Mouse (Mus musculus) hindbrain, embryonic 13.5 days (tissue): ENCODE results near the gene Rhag. TPM values are rescaled to one million over a fixed set of nuclear protein-coding genes. Genes with fewer than 3 reads are reported as not detected.

ENCODE experiments used
- ATAC-seq: fragments of 200-750 bp; cut with Nextera tagmentation; 2 replicates; pipeline ENCODE4 v1.8.0; 2017; ENCODE audit warnings: moderate TSS enrichment; ENCODE audit not compliant: low FRiP score
- H3K27ac ChIP-seq: fragments of 300-500 bp; sonication (generic); 2 replicates; pipeline ENCODE4 v1.5.1; 2015; ENCODE audit warnings: inconsistent platforms, mild to moderate bottlenecking, moderate library complexity
- H3K27me3 ChIP-seq: fragments of 300-500 bp; sonication (generic); 2 replicates; pipeline ENCODE4 v1.6.1; 2015; ENCODE audit warnings: mild to moderate bottlenecking, inconsistent platforms
- H3K36me3 ChIP-seq: fragments of 300-500 bp; sonication (generic); 2 replicates; pipeline ENCODE4 v1.6.1; 2015; ENCODE audit warnings: mild to moderate bottlenecking, inconsistent platforms
- H3K4me1 ChIP-seq: fragments of 300-500 bp; sonication (generic); replicated peaks from 2 replicates; pipeline ENCODE4 v1.6.1; 2015; ENCODE audit warnings: inconsistent platforms
- H3K4me2 ChIP-seq: fragments of 300-500 bp; sonication (generic); 2 replicates; pipeline ENCODE4 v1.6.1; 2015; ENCODE audit warnings: inconsistent platforms, mild to moderate bottlenecking, moderate library complexity
- H3K4me3 ChIP-seq: fragments of 300-500 bp; sonication (generic); 2 replicates; pipeline ENCODE4 v1.5.1; 2015; ENCODE audit warnings: mild to moderate bottlenecking, inconsistent platforms
- H3K9ac ChIP-seq: fragments of 300-500 bp; sonication (generic); 2 replicates; pipeline ENCODE4 v1.6.1; 2015; ENCODE audit warnings: mild to moderate bottlenecking, inconsistent platforms
- H3K9me3 ChIP-seq: fragments of 300-500 bp; sonication (generic); 2 replicates; pipeline ENCODE4 v1.6.1; 2016; ENCODE audit warnings: inconsistent platforms
- WGBS: fragments of 180-500 bp; shearing (Covaris S2); methylation state at CpG from one replicate; pipeline ENCODE4 v1.1.7; 2015; 5-methylcytosine and 5-hydroxymethylcytosine counted together
- polyA plus RNA-seq: library from polyadenylated mRNA; unstranded; fragments of >200 nt; fragmentation: Nextera tagmentation; extraction: Ambion mirVana; gene quantifications from 2 replicates; pipeline ENCODE4 v1.2.1, GENCODE M21; 2015

Rhag gene
- polyA plus RNA-seq, 1 experiment from 2014 or later = 0.27 TPM

GRCm38 (mm10) chr17:40821477-40821876 lies 10.6 kb downstream of the Rhag start:
- H3K27me3 ChIP-seq = no peaks in the 10 kb centered on the region
- H3K9me3 ChIP-seq = no peaks in the 10 kb centered on the region
- H3K4me3 ChIP-seq = no peak overlapping the region
- 85% methylated on average over 9 of the region's 9 CpGs for WGBS
- no peaks in the 10 kb centered on the region for H3K36me3 ChIP-seq
- no peaks in the 10 kb centered on the region for H3K4me1 ChIP-seq
- H3K9ac ChIP-seq = no peak overlapping the region
- no peak for ATAC-seq
- no peak overlapping the region for H3K27ac ChIP-seq
- no peak overlapping the region for H3K4me2 ChIP-seq

DNA sequence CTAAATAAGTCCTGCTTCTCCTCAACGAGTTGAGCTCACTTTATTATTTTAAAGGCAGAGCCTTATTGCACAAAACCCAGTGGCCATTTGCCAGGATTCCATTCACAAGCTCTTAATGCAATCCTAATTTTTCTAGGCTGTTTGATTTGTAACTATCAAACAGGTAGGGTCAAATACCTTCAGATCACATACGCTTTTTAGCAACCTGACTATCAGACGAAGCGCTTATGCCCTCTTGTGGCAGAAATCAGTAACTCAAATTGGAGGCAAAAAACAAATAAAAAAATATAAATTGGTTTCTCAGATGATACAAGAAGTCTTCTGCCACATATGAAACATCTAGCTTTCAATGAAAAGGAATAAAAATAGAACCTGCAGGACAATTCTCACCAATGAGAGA lies 12.9 kb downstream of the Rhag start:
- 30% methylated on average over 4 of the region's 4 CpGs for WGBS
- Histone ChIP-seq H3K36me3 (no peaks in the 10 kb centered on the region), H3K27ac (no peak overlapping the region), H3K9me3 (no peaks in the 10 kb centered on the region), H3K4me3 (no peak overlapping the region), H3K27me3 (no peaks in the 10 kb centered on the region), H3K9ac (no peak overlapping the region), H3K4me1 (no peaks in the 10 kb centered on the region), H3K4me2 (no peak overlapping the region)
- no peak for ATAC-seq

DNA sequence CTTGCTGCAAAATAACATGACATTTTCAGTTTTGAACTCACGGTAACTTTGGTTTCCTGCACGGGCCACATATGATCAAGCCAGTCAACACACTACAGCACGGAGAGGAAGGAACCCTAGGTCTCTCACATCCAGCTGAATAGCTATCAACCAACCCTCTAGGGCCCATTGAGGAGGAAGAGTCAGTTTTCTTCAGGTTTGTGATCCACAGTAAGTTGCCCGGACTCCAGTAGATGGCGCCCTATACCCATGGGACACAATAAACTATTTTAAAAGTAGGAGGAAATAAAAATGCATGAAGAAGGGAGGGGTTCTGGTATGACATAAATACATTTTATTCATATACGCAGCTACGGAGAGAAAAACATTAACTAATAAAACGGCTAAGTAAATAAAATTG lies 13.6 kb downstream of the Rhag start:
- Histone ChIP-seq H3K4me1 (no peaks in the 10 kb centered on the region), H3K27ac (no peak overlapping the region), H3K9ac (no peak overlapping the region), H3K36me3 (no peaks in the 10 kb centered on the region), H3K9me3 (no peaks in the 10 kb centered on the region), H3K4me2 (no peak overlapping the region), H3K4me3 (no peak overlapping the region), H3K27me3 (no peaks in the 10 kb centered on the region)
- no peak for ATAC-seq
- WGBS = 55% methylated on average over 8 of the region's 8 CpGs

GRCm38 (mm10) chr17:40831870-40832269 lies 20.9 kb downstream of the Rhag start:
- WGBS = 58% methylated on average over 2 of the region's 2 CpGs
- Histone ChIP-seq H3K9ac (no peak overlapping the region), H3K4me2 (no peak overlapping the region), H3K27ac (no peak overlapping the region), H3K9me3 (no peaks in the 10 kb centered on the region), H3K4me3 (no peak overlapping the region), H3K4me1 (no peaks in the 10 kb centered on the region), H3K36me3 (no peaks in the 10 kb centered on the region), H3K27me3 (no peaks in the 10 kb centered on the region)
- ATAC-seq = no peak

DNA sequence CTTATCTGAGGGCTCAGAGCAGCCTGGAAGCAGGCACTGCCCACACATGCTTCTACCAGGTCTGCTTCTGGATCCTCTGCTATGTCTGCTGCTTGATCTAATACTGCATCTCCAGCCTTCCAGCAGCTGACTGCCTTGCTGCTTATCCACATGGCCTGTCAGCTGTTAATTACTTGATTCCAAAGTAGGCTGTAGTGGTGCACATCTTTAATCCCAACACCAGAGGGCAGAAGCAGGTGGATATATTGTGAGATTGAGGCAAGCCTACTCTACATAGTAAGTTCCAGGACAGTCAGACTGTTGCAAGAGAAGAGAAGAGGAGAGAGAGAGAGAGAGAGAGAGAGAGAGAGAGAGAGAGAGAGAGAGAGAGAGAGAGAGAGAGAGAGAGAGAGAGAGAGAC lies 26.4 kb downstream of the Rhag start:
- H3K9me3 ChIP-seq = no peaks in the 10 kb centered on the region
- no peaks in the 10 kb centered on the region for H3K27me3 ChIP-seq
- no peak overlapping the region for H3K27ac ChIP-seq
- no peaks in the 10 kb centered on the region for H3K4me1 ChIP-seq
- H3K4me2 ChIP-seq = no peak overlapping the region
- no peak for ATAC-seq
- H3K4me3 ChIP-seq = no peak overlapping the region
- no peak overlapping the region for H3K9ac ChIP-seq
- H3K36me3 ChIP-seq = no peaks in the 10 kb centered on the region

DNA sequence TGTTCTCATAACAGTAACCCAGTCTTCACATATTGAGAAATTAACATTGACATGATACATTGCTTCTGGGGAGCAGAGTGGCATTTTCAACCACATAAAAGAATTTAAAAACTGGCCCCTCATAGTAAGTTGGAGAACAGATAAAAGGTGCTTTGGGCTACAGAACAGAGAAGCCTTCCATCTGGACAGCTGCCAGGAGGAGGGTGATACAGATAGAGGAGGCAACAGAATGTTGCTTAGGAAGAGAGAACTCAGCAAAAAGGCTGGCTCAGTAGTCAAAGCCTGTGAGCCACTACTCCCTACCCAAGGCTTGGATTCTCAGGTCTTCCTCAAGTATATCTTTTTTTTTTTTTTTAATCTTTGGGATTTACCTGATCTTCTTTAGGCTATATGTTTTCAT lies 44.1 kb downstream of the Rhag start:
- ATAC-seq = no peak
- H3K4me1 ChIP-seq = no peaks in the 10 kb centered on the region
- H3K9ac ChIP-seq = no peak overlapping the region
- H3K36me3 ChIP-seq = no peaks in the 10 kb centered on the region
- H3K9me3 ChIP-seq = no peaks in the 10 kb centered on the region
- H3K4me2 ChIP-seq = no peak overlapping the region
- no peak overlapping the region for H3K27ac ChIP-seq
- H3K4me3 ChIP-seq = no peak overlapping the region
- H3K27me3 ChIP-seq = no peaks in the 10 kb centered on the region

DNA sequence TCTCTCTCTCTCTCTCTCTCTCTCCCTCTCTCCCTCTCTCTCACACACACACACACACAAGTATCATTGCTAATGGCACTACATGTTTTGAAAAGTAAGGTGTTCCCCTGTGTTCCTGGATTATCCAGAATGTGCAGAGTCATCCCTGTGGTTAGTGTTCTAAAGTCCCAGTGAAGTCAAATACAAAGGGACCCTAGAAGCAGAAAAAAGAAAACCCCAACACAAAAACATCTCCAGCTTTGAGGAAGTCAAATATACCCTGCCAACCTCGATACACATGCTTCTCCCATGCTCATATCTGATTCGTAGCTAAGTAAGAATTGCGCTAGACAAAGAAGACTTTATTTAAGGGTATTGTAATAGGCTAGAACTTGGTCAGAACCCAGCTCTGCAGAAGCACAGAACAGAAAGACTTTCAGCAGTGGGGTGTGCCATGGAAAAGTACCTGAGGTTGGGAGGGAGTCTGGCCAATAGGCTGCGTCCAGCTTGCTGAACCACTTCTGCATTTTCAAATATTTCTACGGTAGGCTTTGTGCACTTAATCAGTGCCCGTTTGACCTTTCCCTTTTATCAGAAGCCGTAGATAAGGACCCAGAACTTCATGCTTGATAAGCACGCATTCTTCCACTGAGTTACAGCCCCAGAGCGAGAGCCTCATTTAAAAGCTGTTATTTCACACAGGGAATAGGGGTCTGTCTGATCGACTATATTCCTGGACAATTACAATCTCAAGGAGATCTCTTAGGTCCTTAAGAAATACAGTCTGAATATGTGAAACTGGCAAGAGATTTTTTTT lies 58.2 kb downstream of the Rhag start:
- no peaks in the 10 kb centered on the region for H3K36me3 ChIP-seq
- H3K4me3 ChIP-seq = no peak overlapping the region
- no peak overlapping the region for H3K9ac ChIP-seq
- H3K27me3 ChIP-seq = no peaks in the 10 kb centered on the region
- no peaks in the 10 kb centered on the region for H3K4me1 ChIP-seq
- H3K4me2 ChIP-seq = no peak overlapping the region
- H3K9me3 ChIP-seq = no peaks in the 10 kb centered on the region
- 83% methylated on average over 10 of the region's 10 CpGs for WGBS
- no peak for ATAC-seq
- no peak overlapping the region for H3K27ac ChIP-seq

DNA sequence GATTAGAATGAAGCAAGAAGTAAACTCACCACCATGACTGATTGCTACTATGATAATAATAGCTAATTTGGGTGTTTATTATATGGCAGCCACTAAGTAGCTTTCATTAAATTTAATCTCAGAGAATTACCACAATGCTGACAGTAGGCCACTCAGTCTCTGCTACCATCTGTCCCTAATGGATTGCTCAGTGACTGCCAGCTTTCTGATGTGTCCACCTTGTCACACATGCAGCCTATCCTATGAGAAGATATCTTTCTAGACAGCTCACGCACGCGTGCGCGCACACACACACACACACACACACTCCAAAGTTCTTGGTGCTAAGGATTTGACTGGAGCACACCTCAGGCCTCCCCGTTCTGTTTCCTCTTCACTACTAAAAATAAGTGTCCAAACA lies 61.7 kb downstream of the Rhag start:
- ATAC-seq = no peak

DNA sequence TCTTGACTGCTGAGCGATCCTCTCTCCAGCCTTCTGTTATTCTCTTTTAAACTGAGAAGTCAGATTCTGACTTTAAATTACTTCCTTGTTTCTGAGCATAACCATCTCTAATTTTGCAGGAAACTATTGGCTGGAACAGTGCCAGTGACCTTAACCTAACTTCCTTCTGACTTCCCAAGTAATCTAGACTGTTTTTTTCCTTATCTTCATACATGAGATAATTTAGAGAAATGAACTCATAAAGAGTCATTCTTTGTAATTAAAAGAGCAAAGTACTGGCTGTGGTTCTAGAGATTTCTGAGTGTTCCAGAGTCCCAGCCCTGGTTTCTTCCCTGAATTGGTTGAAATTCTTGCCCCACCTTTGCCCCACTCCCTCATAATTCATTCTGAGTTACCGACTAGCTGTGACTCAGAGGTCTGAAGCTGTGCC lies 62.7 kb downstream of the Rhag start:
- no peak for ATAC-seq
- 53% methylated on average over 2 of the region's 2 CpGs for WGBS
- H3K4me2 ChIP-seq = no peak overlapping the region

More for the DNA sequence above, 61.7 kb downstream of the Rhag start:
- Histone ChIP-seq H3K4me2 (no peak overlapping the region), H3K9me3 (no peaks in the 10 kb centered on the region), H3K36me3 (no peaks in the 10 kb centered on the region), H3K4me1 (no peaks in the 10 kb centered on the region), H3K9ac (no peak overlapping the region), H3K4me3 (no peak overlapping the region), H3K27me3 (no peaks in the 10 kb centered on the region), H3K27ac (no peak overlapping the region)
- WGBS = 96% methylated on average over 6 of the region's 6 CpGs

DNA sequence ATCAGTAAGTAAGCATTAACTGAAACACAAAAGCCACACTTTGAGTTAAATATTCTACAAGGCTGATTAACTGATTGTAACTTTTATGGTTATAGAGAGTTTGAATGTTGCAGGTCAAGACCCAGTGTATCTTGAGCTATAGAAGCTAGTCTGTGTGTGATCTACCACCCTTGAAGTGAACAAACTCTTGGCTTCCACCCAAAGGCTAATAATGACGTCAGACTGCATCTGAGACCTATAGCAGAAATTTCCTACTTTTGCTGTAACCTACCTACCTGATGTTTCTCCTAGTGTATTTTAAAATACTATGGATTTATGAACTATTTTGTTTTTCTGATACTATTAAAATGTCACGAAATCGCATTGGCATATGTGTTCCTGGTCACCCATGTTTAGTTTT lies 63.8 kb downstream of the Rhag start:
- H3K36me3 ChIP-seq = no peaks in the 10 kb centered on the region
- no peak overlapping the region for H3K4me2 ChIP-seq
- no peak overlapping the region for H3K9ac ChIP-seq
- no peaks in the 10 kb centered on the region for H3K27me3 ChIP-seq
- no peaks in the 10 kb centered on the region for H3K9me3 ChIP-seq
- WGBS = 89% methylated on average over 3 of the region's 3 CpGs
- H3K4me1 ChIP-seq = peaks cover under 1% of the 10 kb centered on the region; the same call in 1 of the 2 replicates
- no peak overlapping the region for H3K27ac ChIP-seq
- no peak overlapping the region for H3K4me3 ChIP-seq
- ATAC-seq = no peak

More for the DNA sequence above, 62.7 kb downstream of the Rhag start:
- Histone ChIP-seq H3K36me3 (no peaks in the 10 kb centered on the region), H3K27ac (no peak overlapping the region), H3K9me3 (no peaks in the 10 kb centered on the region), H3K9ac (no peak overlapping the region), H3K4me1 (no peaks in the 10 kb centered on the region), H3K27me3 (no peaks in the 10 kb centered on the region), H3K4me3 (no peak overlapping the region)

DNA sequence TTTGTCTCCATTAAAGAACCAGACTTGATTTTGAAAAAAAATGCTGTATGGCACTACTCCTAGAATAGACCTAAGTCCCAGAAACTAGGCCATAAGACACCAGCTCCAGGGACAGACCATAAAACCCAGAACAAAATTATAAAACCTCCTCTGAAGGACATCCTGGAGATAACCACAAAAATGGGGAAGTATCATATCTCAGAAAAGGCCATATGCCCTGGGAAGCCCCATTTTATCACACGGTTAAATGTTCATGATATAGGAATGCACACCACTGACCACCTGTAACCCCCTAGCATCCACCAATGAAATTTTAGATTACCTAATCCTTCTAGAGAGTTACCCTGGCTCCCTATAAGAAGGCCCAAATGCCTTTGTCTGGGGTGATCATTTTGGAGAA lies 64.6 kb downstream of the Rhag start:
- Histone ChIP-seq H3K4me1 (peaks cover 8% of the 10 kb centered on the region), H3K4me3 (no peak overlapping the region), H3K27me3 (peaks cover 5% of the 10 kb centered on the region), H3K9ac (no peak overlapping the region), H3K27ac (no peak overlapping the region), H3K36me3 (no peaks in the 10 kb centered on the region), H3K9me3 (no peaks in the 10 kb centered on the region), H3K4me2 (no peak overlapping the region)
- 95% methylated on average over 1 of the region's 1 CpGs for WGBS
- no peak for ATAC-seq

GRCm38 (mm10) chr17:40877741-40878140 lies 66.8 kb downstream of the Rhag start:
- Histone ChIP-seq H3K9ac (no peak overlapping the region), H3K9me3 (no peaks in the 10 kb centered on the region), H3K4me1 (peaks cover 9% of the 10 kb centered on the region), H3K36me3 (no peaks in the 10 kb centered on the region), H3K4me2 (no peak overlapping the region), H3K27ac (no peak overlapping the region), H3K4me3 (no peak overlapping the region), H3K27me3 (peaks cover 12% of the 10 kb centered on the region)
- no peak for ATAC-seq
- WGBS = 38% methylated on average over 3 of the region's 3 CpGs

- Histone ChIP-seq H3K4me3 (peak overlapping the region; percentile 54), H3K4me1 (peaks cover 9% of the 10 kb centered on the region), H3K27ac (no peak overlapping the region), H3K27me3 (peaks cover 12% of the 10 kb centered on the region), H3K9me3 (no peaks in the 10 kb centered on the region), H3K9ac (peak overlapping the region; percentile 55), H3K4me2 (peak overlapping the region; percentile 92), H3K36me3 (no peaks in the 10 kb centered on the region)
- 5% methylated on average over 6 of the region's 6 CpGs for WGBS
- no peak for ATAC-seq
Observed at GRCm38 (mm10) chr17:40879528-40879923, 68.6 kb downstream of the Rhag start.
